Mouse (Mus musculus) heart, adult 2 months (tissue): ENCODE measurements around the gene 1700001P01Rik. TPM values are rescaled to one million over a fixed set of nuclear protein-coding genes. Genes with fewer than 3 reads are reported as not detected.

Source experiments
- DNase-seq, 2 experiments: peaks; one replicate each; pipeline ENCODE4 v3.0.0; 2021
- H3K27ac ChIP-seq: fragments of 200-600 bp; 2 replicates; pipeline ENCODE4 v1.8.1; 2022
- H3K27me3 ChIP-seq: fragments of 200-500 bp; 2 replicates; pipeline ENCODE4 v1.6.1; 2012; ENCODE audit warnings: mild to moderate bottlenecking, low read length, inconsistent platforms, mixed read lengths; ENCODE audit not compliant: control insufficient read depth, insufficient read depth
- H3K36me3 ChIP-seq: fragments of 200-500 bp; 2 replicates; pipeline ENCODE4 v1.6.1; 2012; ENCODE audit warnings: low read length, inconsistent platforms; ENCODE audit not compliant: control insufficient read depth, insufficient read depth
- H3K4me1 ChIP-seq: fragments of 200-500 bp; 2 replicates; pipeline ENCODE4 v1.6.1; 2011; ENCODE audit warnings: low read length; ENCODE audit not compliant: control insufficient read depth, insufficient read depth
- H3K4me3 ChIP-seq: fragments of 200-600 bp; 2 replicates; pipeline ENCODE4 v1.8.1; 2022
- H3K79me2 ChIP-seq: fragments of 200-500 bp; replicated peaks from 2 replicates; pipeline ENCODE4 v1.6.1; 2012; ENCODE audit warnings: mild to moderate bottlenecking, inconsistent platforms, low read length, moderate library complexity, mixed read lengths; ENCODE audit not compliant: control insufficient read depth, insufficient read depth
- H3K9ac ChIP-seq: fragments of 200-500 bp; 2 replicates; pipeline ENCODE4 v1.6.1; 2012; ENCODE audit warnings: low read depth, mild to moderate bottlenecking, control low read depth, inconsistent platforms, low read length, mixed read lengths
- CTCF ChIP-seq: fragments of 200-600 bp; IDR thresholded peaks from 2 replicates; pipeline ENCODE4 v1.8.1; 2022; ENCODE audit warnings: antibody characterized with exemption, mild to moderate bottlenecking, moderate library complexity
- EP300 ChIP-seq: fragments of 200-500 bp; IDR thresholded peaks from 2 replicates; pipeline ENCODE4 v1.6.1; 2011; ENCODE audit warnings: low read depth, low read length, control low read depth; ENCODE audit not compliant: insufficient read depth
- POLR2A ChIP-seq: fragments of 200-500 bp; IDR thresholded peaks from 2 replicates; pipeline ENCODE4 v1.6.1; 2011; ENCODE audit warnings: mild to moderate bottlenecking, low read depth, low read length, control low read depth; ENCODE audit not compliant: insufficient read depth
- WGBS: fragments of 180-500 bp; shearing (Covaris S2); methylation state at CpG from one replicate; pipeline ENCODE4 v1.1.7; 2018; 5-methylcytosine and 5-hydroxymethylcytosine counted together
- intact Hi-C: fragments of 180-260 bp; cut with DNase I; formaldehyde crosslinking; loops from one replicate; pipeline ENCODE4 v1.15.1; 2025
- polyA plus RNA-seq: library from polyadenylated mRNA; depleted of rRNA; stranded (reverse); fragments of >200 nt; gene quantifications from 2 replicates; pipeline ENCODE4 v1.2.3, GENCODE M21; 2012
- total RNA-seq, 2 experiments: library from RNA; stranded (reverse); gene quantifications; 2 replicates each; pipeline ENCODE4 v1.2.3; 2021

Gene 1700001P01Rik
- total and polyA plus RNA-seq, 3 experiments, result 0.20 TPM; not detected in 2

GRCm38 (mm10) chr11:97804841-97805661, 29.3 kb upstream of the 1700001P01Rik start:
- Histone ChIP-seq H3K36me3 (peaks cover 31% of the 10 kb centered on the region), H3K4me3 (no peak overlapping the region), H3K4me1 (peaks cover 55% of the 10 kb centered on the region), H3K9ac (peak overlapping the region; percentile 39), H3K27me3 (no peaks in the 10 kb centered on the region), H3K79me2 (no peaks in the 10 kb centered on the region), H3K27ac (peak overlapping the region; percentile 79)
- WGBS, result 12% methylated on average over 9 of the region's 9 CpGs
- intact Hi-C loops, result no loop called here
- peak; percentile 47 to 50 for DNase-seq
- TF ChIP-seq CTCF, result no peak
- no peak for TF ChIP-seq EP300
- no peak for TF ChIP-seq POLR2A

DNA sequence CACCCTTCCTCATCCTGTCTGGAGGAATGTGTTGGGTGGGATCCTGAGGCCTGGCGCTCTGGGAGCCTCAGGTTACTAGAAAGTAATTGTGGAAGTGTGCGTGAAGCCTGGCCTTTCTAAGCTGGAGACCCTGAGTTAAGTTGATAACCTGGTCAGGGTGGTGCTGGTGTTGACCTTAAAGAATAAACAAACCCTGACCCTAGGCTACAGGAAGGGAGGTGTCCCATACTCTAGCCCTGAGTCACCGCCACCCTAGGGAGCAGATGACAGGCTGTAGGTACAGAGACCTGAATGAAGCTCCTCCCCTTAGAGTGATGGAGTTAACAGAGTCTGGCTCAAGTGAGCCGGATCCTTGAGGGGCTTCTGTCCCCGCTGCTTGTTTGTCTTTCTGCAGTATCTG, 28.1 kb upstream of the 1700001P01Rik start:
- Histone ChIP-seq H3K79me2 (no peaks in the 10 kb centered on the region), H3K27ac (peak overlapping the region; percentile 79), H3K4me1 (peaks cover 45% of the 10 kb centered on the region), H3K27me3 (no peaks in the 10 kb centered on the region), H3K4me3 (no peak overlapping the region), H3K36me3 (peaks cover 25% of the 10 kb centered on the region), H3K9ac (no peak overlapping the region)
- 44% methylated on average over 5 of the region's 5 CpGs for WGBS
- DNase-seq, result peak in 1 of 2 experiments; percentile 28
- TF ChIP-seq POLR2A (no peak), CTCF (no peak)
- intact Hi-C loops, result no loop called here

DNA sequence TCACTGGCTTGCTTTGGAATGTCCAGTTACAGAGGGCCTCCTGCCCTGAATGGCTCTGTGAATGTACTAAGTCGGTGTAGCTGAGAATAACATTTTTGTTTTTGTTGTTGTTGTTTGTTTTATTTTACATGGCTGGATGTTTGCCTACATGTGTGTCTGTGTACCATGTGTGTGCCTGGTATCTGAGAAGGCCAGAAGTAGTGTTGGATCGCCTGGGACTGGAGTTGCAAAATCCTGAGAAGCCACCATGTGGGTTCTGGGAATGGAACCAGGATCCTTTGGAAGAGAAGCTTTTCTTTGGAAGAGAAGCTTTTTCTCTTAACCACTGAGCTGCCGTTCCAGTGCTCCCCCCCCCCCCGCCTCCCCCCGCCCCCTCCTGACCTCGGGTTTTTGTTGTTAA, 26.8 kb upstream of the 1700001P01Rik start:
- TF ChIP-seq CTCF (no peak), POLR2A (no peak), EP300 (no peak)
- Histone ChIP-seq H3K36me3 (peaks cover 12% of the 10 kb centered on the region), H3K27me3 (no peaks in the 10 kb centered on the region), H3K79me2 (no peaks in the 10 kb centered on the region), H3K27ac (peak overlapping the region; percentile 99), H3K4me1 (peaks cover 34% of the 10 kb centered on the region), H3K9ac (no peak overlapping the region), H3K4me3 (no peak overlapping the region)
- intact Hi-C loops, result no loop called here
- 46% methylated on average over 6 of the region's 6 CpGs for WGBS
- no peak for DNase-seq

DNA sequence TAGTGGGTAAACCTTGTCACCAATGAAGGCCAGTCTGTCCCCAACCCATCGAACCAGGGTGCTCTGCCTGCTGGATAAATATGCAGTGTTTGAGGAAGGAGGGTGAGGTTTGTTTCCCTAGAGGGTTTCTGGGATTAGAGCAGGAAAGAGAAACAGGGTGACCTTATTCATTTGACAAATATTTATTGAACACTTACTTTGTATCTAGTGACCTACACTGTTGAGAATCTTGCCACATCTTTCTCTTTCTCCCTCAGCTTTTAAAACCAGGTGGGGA, 26.4 kb upstream of the 1700001P01Rik start:
- Histone ChIP-seq H3K4me1 (peaks cover 32% of the 10 kb centered on the region), H3K9ac (no peak overlapping the region), H3K27ac (peak overlapping the region; percentile 99), H3K27me3 (no peaks in the 10 kb centered on the region), H3K36me3 (peaks cover 12% of the 10 kb centered on the region), H3K79me2 (no peaks in the 10 kb centered on the region), H3K4me3 (peak overlapping the region; percentile 24; the same call in 1 of the 2 replicates)
- DNase-seq, result no peak
- intact Hi-C loops, result no loop called here
- TF ChIP-seq CTCF (no peak), POLR2A (no peak), EP300 (no peak)
- WGBS, result 12% methylated on average over 1 of the region's 1 CpGs

GRCm38 (mm10) chr11:97801409-97802193, 25.9 kb upstream of the 1700001P01Rik start:
- DNase-seq, result peak in 1 of 2 experiments; percentile 47
- Histone ChIP-seq H3K9ac (0 out of 2 replicates have a peak overlapping the region, but pooled peaks have one; percentile 23), H3K36me3 (peaks cover 9% of the 10 kb centered on the region), H3K27ac (peak overlapping the region; percentile 99), H3K79me2 (no peaks in the 10 kb centered on the region), H3K4me3 (peak overlapping the region; percentile 99), H3K27me3 (no peaks in the 10 kb centered on the region), H3K4me1 (peaks cover 29% of the 10 kb centered on the region)
- no peak for TF ChIP-seq POLR2A
- TF ChIP-seq CTCF, result peak; percentile 58
- intact Hi-C loops, result loop anchor here (2.0 kb wide), 2 partner anchors 15 to 39 kb away; partner anchors contain the start of gene B230217C12Rik
- WGBS, result 33% methylated on average over 8 of the region's 8 CpGs
